Mouse (Mus musculus) heart, adult 2 months (tissue): ENCODE results near the gene Prdm16. TPM values are rescaled to one million over a fixed set of nuclear protein-coding genes. Genes with fewer than 3 reads are reported as not detected.
A peak's percentile ranks its signal among the peaks of the same experiment; 100 is the strongest.

Source experiments
- DNase-seq, 2 experiments: peaks; one replicate each; pipeline ENCODE4 v3.0.0; 2021
- H3K27ac ChIP-seq: fragments of 200-600 bp; 2 replicates; pipeline ENCODE4 v1.8.1; 2022
- H3K27me3 ChIP-seq: fragments of 200-500 bp; 2 replicates; pipeline ENCODE4 v1.6.1; 2012; ENCODE audit warnings: mild to moderate bottlenecking, low read length, inconsistent platforms, mixed read lengths; ENCODE audit not compliant: control insufficient read depth, insufficient read depth
- H3K36me3 ChIP-seq: fragments of 200-500 bp; 2 replicates; pipeline ENCODE4 v1.6.1; 2012; ENCODE audit warnings: low read length, inconsistent platforms; ENCODE audit not compliant: control insufficient read depth, insufficient read depth
- H3K4me1 ChIP-seq: fragments of 200-500 bp; 2 replicates; pipeline ENCODE4 v1.6.1; 2011; ENCODE audit warnings: low read length; ENCODE audit not compliant: control insufficient read depth, insufficient read depth
- H3K4me3 ChIP-seq: fragments of 200-600 bp; 2 replicates; pipeline ENCODE4 v1.8.1; 2022
- H3K79me2 ChIP-seq: fragments of 200-500 bp; replicated peaks from 2 replicates; pipeline ENCODE4 v1.6.1; 2012; ENCODE audit warnings: mild to moderate bottlenecking, inconsistent platforms, low read length, moderate library complexity, mixed read lengths; ENCODE audit not compliant: control insufficient read depth, insufficient read depth
- H3K9ac ChIP-seq: fragments of 200-500 bp; 2 replicates; pipeline ENCODE4 v1.6.1; 2012; ENCODE audit warnings: low read depth, mild to moderate bottlenecking, control low read depth, inconsistent platforms, low read length, mixed read lengths
- CTCF ChIP-seq: fragments of 200-600 bp; IDR thresholded peaks from 2 replicates; pipeline ENCODE4 v1.8.1; 2022; ENCODE audit warnings: antibody characterized with exemption, mild to moderate bottlenecking, moderate library complexity
- EP300 ChIP-seq: fragments of 200-500 bp; IDR thresholded peaks from 2 replicates; pipeline ENCODE4 v1.6.1; 2011; ENCODE audit warnings: low read depth, low read length, control low read depth; ENCODE audit not compliant: insufficient read depth
- POLR2A ChIP-seq: fragments of 200-500 bp; IDR thresholded peaks from 2 replicates; pipeline ENCODE4 v1.6.1; 2011; ENCODE audit warnings: mild to moderate bottlenecking, low read depth, low read length, control low read depth; ENCODE audit not compliant: insufficient read depth
- WGBS: fragments of 180-500 bp; shearing (Covaris S2); methylation state at CpG from one replicate; pipeline ENCODE4 v1.1.7; 2018; 5-methylcytosine and 5-hydroxymethylcytosine counted together
- intact Hi-C: fragments of 180-260 bp; cut with DNase I; formaldehyde crosslinking; loops from one replicate; pipeline ENCODE4 v1.15.1; 2025
- polyA plus RNA-seq: library from polyadenylated mRNA; depleted of rRNA; stranded (reverse); fragments of >200 nt; gene quantifications from 2 replicates; pipeline ENCODE4 v1.2.3, GENCODE M21; 2012
- total RNA-seq, 2 experiments: library from RNA; stranded (reverse); gene quantifications; 2 replicates each; pipeline ENCODE4 v1.2.3; 2021

Gene Prdm16
- total and polyA plus RNA-seq, 3 experiments = 7.6 to 18.1 (median 16.8) TPM

DNA sequence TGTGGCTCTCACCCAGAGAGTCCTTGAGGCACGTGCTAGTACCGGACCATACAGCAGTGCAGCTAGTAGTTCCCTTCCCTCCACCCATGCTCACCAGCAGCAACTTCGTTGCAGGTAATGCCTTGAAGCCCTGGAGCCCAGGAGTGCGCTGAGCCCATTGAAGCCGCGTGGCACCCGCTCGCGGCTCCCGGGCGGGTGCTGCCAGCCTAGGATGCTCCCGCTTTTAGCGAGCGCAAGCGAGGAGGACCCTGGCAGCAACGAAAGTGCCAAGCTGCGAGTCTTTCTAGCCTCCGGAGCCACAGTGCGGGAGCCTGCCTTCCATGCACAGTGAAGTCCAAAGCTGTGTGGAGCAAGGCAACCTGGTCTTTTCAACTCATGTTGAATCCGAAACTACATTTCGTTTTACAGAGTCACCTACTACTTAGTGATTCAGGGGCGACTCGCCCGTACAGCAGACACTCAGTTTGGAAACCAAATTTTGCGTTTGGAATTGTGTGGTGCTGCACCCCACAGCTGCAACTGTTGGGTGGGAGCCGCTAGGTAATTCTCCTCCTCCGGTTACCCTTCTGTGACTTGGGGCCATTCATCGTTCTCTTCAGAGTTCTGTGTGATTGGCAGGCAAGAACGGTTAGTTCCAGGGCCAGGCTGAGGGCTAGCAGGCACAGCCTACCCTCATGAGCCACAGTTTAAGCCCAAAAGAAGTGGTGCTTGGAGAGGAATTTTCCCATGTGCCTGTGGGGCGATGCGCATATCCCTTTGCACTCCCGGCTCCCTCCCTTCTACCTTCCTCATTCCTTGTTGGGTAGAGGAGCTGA, 4.8 kb upstream of the Prdm16 start:
- no peak for DNase-seq
- intact Hi-C loops = no loop called here
- H3K27ac ChIP-seq = no peak overlapping the region
- TF ChIP-seq POLR2A (no peak), CTCF (no peak), EP300 (no peak)
- no peak overlapping the region for H3K9ac ChIP-seq
- peaks cover 4% of the 10 kb centered on the region for H3K27me3 ChIP-seq
- H3K36me3 ChIP-seq = no peaks in the 10 kb centered on the region
- H3K4me3 ChIP-seq = no peak overlapping the region
- H3K79me2 ChIP-seq = no peaks in the 10 kb centered on the region
- WGBS = 23% methylated on average over 32 of the region's 32 CpGs
- 0 out of 2 replicates have a peak, but pooled peaks cover 2% of the 10 kb centered on the region for H3K4me1 ChIP-seq

DNA sequence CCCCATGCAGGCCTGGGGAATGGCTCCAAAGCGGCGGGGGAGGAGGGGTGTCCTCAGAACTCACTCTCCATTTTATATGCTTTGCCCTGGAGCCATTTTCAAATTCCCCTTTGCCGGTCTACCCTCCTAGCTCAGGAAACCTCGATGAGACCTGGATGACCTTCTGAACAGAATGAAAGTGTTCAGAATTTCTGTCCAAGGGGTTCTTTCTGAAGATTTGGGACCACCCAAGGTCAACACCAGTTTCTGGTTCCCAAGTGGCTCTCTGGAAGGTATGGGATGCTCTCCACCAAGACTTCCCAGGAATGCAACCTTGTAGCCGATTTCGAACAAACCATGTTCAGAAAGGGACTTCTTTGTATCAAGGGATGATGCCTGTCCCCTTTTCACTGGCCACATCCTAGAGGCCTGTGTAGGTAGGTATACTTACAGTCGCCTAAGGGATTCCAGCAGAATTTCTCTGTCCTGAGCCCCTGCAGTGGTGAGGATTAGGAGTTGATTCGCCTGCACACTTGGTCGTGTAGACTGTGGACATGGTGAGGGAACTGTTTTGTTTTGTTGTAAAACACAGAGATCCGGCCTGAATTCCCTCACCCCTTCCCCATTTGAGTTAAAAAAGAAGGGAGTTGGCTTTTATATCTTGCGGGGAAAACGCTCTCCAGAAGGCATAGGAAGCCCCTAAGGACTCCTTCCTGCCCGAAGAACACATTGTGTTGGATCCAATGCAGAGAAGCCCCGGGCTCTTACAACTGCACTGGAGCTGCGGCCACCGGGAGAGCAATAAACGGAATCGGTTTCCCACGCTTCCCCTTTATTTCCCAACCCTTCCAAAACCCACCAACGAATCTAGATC, 4.0 kb upstream of the Prdm16 start:
- H3K4me1 ChIP-seq = 0 out of 2 replicates have a peak, but pooled peaks cover 2% of the 10 kb centered on the region
- no peak overlapping the region for H3K9ac ChIP-seq
- H3K27me3 ChIP-seq = peaks cover 4% of the 10 kb centered on the region
- no peak overlapping the region for H3K4me3 ChIP-seq
- TF ChIP-seq EP300 (no peak), CTCF (no peak), POLR2A (no peak)
- H3K36me3 ChIP-seq = no peaks in the 10 kb centered on the region
- intact Hi-C loops = loop anchor here (1.0 kb wide), 1 partner anchor 34 kb away; no protein-coding TSS in a partner anchor
- 36% methylated on average over 20 of the region's 20 CpGs for WGBS
- H3K27ac ChIP-seq = no peak overlapping the region
- no peaks in the 10 kb centered on the region for H3K79me2 ChIP-seq
- no peak for DNase-seq

DNA sequence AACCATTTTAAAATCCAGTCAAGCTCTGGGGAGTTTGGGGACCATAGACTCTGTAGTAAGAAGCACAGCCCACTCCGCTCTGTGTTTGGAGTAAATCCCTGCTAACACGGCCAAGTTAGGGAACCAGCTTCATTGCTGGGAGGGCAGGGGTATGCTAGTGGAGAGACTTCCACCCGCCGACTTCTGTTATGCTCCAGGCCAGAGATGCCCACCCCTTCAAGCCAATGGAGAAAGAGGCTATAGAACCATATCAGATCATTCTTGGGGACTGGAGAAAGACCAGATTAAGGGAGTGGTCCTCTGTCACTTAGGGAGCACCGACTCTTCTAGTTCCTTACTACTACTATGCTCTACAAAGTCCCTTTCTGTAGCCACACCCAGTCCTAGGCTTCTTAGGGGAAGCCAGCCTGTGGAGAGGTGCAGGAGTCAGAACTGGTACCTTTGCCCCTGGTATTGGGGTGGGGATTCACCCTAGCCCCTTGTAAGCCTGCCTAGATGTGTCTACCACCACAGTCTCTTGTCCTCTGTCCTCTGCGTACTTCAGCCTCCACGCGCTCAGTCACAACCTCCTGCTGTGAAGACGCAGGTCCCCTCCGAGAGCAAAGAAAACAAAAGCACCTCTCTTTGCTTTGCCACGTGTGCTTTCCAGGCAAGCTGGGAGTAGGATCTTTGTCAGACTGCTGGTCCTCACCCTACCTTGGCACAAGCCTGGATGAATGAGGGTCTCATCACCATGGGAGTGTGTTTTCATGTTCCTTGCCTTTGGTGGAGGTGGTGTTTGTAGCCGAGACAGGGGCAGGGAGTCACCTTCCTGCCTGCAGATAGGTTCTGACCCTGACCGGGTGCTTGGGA, 3.1 kb upstream of the Prdm16 start:
- Histone ChIP-seq H3K4me3 (no peak overlapping the region), H3K36me3 (no peaks in the 10 kb centered on the region), H3K79me2 (no peaks in the 10 kb centered on the region), H3K27me3 (peaks cover 7% of the 10 kb centered on the region), H3K27ac (no peak overlapping the region; the same call in 1 of the 2 replicates), H3K9ac (no peak overlapping the region), H3K4me1 (0 out of 2 replicates have a peak, but pooled peaks cover 2% of the 10 kb centered on the region)
- DNase-seq = no peak
- WGBS = 38% methylated on average over 13 of the region's 13 CpGs
- TF ChIP-seq EP300 = no peak
- TF ChIP-seq CTCF = no peak
- no peak for TF ChIP-seq POLR2A
- intact Hi-C loops = loop anchor here (1.0 to 5.0 kb wide), 3 partner anchors 34 to 308 kb away; no protein-coding TSS in a partner anchor

DNA sequence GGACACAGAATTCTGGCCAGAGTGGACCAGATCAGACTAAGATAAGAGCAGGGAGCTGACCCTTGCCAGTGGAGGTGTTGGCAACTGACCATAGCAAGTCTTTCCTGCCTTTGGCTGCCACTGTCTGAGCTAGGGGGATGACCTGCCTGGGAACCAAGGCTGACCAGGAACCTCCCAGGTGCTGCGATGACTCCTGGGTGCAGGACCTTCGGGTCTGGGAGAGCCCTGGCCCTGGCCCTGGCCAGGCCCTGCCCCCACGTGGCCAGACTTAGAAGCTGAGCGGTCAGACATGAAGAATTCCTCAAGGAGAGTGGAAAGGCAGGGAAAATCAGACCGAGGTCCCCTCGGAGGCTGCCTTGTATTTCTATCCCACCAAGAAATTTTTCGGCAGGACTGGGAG, 2.5 kb upstream of the Prdm16 start:
- 15% methylated on average over 7 of the region's 7 CpGs for WGBS
- DNase-seq = peak; percentile 47 to 49
- H3K27me3 ChIP-seq = peaks cover 7% of the 10 kb centered on the region
- 0 out of 2 replicates have a peak, but pooled peaks cover 2% of the 10 kb centered on the region for H3K4me1 ChIP-seq
- intact Hi-C loops = loop anchor here (5.0 kb wide), 2 partner anchors 142 to 307 kb away; no protein-coding TSS in a partner anchor
- TF ChIP-seq POLR2A (no peak), CTCF (peak; percentile 62)
- H3K9ac ChIP-seq = peak overlapping the region; percentile 36; the same call in 1 of the 2 replicates
- no peaks in the 10 kb centered on the region for H3K36me3 ChIP-seq
- H3K27ac ChIP-seq = no peak overlapping the region; the same call in none of the 2 replicates
- H3K79me2 ChIP-seq = no peaks in the 10 kb centered on the region
- H3K4me3 ChIP-seq = no peak overlapping the region

DNA sequence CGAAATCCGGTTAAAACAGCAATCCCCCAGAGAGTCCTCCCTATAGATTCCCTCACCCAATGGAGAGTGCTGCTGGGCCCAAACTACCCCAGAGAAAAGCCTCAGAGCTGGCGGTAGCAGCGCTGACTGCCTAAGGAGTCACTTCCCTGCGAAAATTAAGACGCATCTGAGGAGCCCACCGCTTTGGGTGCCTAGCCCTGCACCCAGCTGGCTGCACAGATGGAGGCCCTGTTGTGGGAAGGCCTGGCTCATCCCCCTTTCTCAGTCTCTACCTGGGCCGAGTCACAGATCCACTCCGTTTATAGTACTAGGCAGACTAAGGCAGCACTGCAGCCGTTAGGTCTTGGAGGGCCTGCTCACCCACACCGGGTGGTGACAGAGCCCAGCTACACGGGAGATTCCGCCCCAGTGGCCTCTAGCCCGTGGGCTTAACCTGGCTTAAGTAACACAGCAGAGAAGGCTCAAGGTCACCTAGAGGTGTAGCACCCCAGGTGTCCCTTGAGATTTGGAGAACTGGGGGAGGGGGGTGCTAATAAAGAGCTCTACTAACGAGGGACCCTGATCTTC, 1.7 kb upstream of the Prdm16 start:
- intact Hi-C loops = loop anchor here (5.0 kb wide), 2 partner anchors 141 to 306 kb away; no protein-coding TSS in a partner anchor
- DNase-seq = peak in 1 of 2 experiments; percentile 34
- H3K27me3 ChIP-seq = peaks cover 9% of the 10 kb centered on the region
- TF ChIP-seq EP300 = no peak
- no peak for TF ChIP-seq CTCF
- no peak for TF ChIP-seq POLR2A
- H3K79me2 ChIP-seq = no peaks in the 10 kb centered on the region
- 0 out of 2 replicates have a peak, but pooled peaks cover 2% of the 10 kb centered on the region for H3K4me1 ChIP-seq
- no peaks in the 10 kb centered on the region for H3K36me3 ChIP-seq
- H3K4me3 ChIP-seq = peak overlapping the region; percentile 54
- H3K9ac ChIP-seq = peak overlapping the region; percentile 90
- peak overlapping the region; percentile 74 for H3K27ac ChIP-seq
- WGBS = 10% methylated on average over 15 of the region's 15 CpGs
